Mouse (Mus musculus): ENCODE data around the gene Nprl3.

DNA sequence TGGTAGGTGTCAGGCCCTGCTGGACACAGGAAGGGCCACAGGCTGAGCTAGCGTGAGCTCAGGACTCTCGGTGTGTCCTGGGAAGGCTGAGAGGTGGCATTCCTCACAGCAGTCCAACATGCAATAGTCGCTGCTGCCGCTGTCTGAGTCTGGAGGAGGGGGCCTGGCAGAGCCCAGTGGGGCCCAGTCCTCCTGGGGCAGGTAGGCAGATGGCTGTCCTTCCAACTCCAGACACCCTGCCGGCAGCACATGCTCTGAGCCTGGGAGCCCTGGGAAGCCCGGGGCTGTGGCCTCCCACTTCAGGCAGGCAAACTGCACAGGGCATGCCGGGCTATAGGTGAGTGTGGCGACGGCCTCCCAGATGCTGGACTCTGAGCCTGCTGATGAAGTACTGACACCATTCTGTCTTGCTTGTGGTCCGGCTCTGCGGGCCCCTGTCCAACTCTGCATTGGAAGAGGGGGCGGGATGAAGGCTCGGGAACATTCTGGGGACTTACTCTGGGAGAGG is 76.8 kb downstream of the Nprl3 start:
- TF ChIP-seq POLR2A (IDR thresholded peaks at IDR 0.05; ENCODE audit: low read depth, low read length) (no peak), CTCF (IDR thresholded peaks at IDR 0.05; ENCODE audit: extremely low read depth, insufficient read length, insufficient replicate concordance, low read depth, low read length) (no peak)

Measured in small intestine, adult 2 months (tissue).